In the genomic region with DNA sequence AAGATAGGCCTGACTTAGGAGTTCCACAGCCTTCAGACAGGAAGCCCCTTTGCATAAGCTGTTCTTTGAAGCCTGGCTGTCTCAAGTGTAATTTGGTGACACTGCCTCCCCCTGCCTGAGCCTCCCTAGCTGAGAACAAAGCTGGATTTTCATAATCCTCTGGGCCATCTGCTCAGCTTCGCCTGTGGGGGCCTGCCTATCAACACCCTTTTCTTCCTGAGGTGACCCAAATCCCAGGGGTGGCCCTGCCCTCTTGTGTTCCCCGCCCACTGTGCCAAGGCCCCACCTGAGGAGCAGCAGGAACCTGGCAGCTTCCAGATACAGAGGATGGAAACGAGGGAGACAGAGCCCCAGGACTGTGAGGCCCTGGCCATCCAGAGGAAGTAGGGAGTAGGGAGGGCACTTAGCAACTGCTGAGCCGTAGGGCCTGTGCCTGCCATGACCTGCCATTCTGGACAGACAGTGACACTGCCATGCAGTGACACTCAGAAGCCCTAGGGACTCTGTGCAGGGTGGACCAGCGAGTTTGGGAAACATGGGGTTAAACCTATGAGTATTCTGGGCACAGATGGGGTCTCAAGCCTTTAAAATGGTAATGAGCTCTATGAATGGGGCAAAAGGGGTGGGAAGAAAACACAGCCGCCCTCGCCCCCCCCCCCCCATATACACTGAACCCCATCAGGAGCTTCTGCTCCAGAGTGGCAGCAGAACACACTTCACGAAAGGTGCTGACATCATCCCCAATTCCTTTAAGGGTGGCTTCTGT, we compare ENCODE assay signal across 8 mouse cellular contexts. TPM values are rescaled to one million over a fixed set of nuclear protein-coding genes. Genes with fewer than 3 reads are reported as not detected.
DNase-seq lines count a peak whose midpoint lies in the region; ATAC-seq and TF ChIP-seq lines count a peak whose summit lies in the region.
"Had no signal": no experiment of that assay in that cellular context is flagged by ENCODE, and none has a peak within 500 bp of the region (broad histone marks: within the 10 kb centered on the region; RNA-seq: fewer than 3 reads in every experiment).

No protein-coding gene starts in this region.

- H3K27me3 ChIP-seq in forebrain, embryonic 13.5 days: no peaks in the 10 kb centered on the region
- no peaks in the 10 kb centered on the region for H3K27me3 ChIP-seq in liver, embryonic 16.5 days (ENCODE audit: control insufficient read depth, insufficient read depth, low read depth, low read length)

- H3K4me1 ChIP-seq in bone marrow macrophage, adult 2 months (ENCODE audit: control insufficient read depth, insufficient read depth, low read length): peaks cover 55% of the 10 kb centered on the region
- H3K4me1 ChIP-seq in forebrain, embryonic 13.5 days: peaks cover 63% of the 10 kb centered on the region
- H3K4me1 ChIP-seq in liver, embryonic 16.5 days (ENCODE audit: control insufficient read depth, low read depth, low read length): peaks cover 35% of the 10 kb centered on the region

- no peak for TF ChIP-seq CTCF in bone marrow macrophage, adult 2 months (IDR thresholded peaks at IDR 0.05; ENCODE audit: low read depth, low read length)

- peak; percentile 93 for DNase-seq in retina, postnatal 7 days (ENCODE audit: low read depth, low spot score)
- DNase-seq in gastrocnemius, postnatal 14 days: no peak
- no peak for DNase-seq in heart, postnatal 10 days

- intact Hi-C loops in gastrocnemius, postnatal 14 days (cut with DNase I; ENCODE audit: low total_unique reads): no loop called here
- intact Hi-C loops in heart, postnatal 10 days (cut with DNase I): no loop called here

- no peak for TF ChIP-seq POLR2A in bone marrow macrophage, adult 2 months (IDR thresholded peaks at IDR 0.05; ENCODE audit: borderline replicate concordance, low read depth, low read length)

- H3K4me2 ChIP-seq in forebrain, embryonic 13.5 days: peak overlapping the region; percentile 12
- no peak overlapping the region for H3K4me2 ChIP-seq in liver, embryonic 16.5 days (ENCODE audit: low read depth, low read length)

- 3% methylated on average over 8 of the region's 8 CpGs for WGBS in forebrain, embryonic 13.5 days
- 38% methylated on average over 8 of the region's 8 CpGs for WGBS in liver, embryonic 16.5 days (ENCODE audit: insufficient replicate concordance)

- H3K9ac ChIP-seq in forebrain, embryonic 13.5 days: peak overlapping the region; percentile 12; the same call in 1 of the 2 replicates
- no peak overlapping the region for H3K9ac ChIP-seq in liver, embryonic 16.5 days (ENCODE audit: low read depth, low read length)

- no peak overlapping the region for H3K4me3 ChIP-seq in bone marrow macrophage, adult 2 months (ENCODE audit: insufficient read depth, low read length)
- H3K4me3 ChIP-seq in forebrain, embryonic 13.5 days: no peak overlapping the region
- no peak overlapping the region for H3K4me3 ChIP-seq in liver, embryonic 16.5 days (ENCODE audit: low read depth, low read length)
- H3K4me3 ChIP-seq: layer of hippocampus, adult 2 months had no signal

- H3K9me3 ChIP-seq in forebrain, embryonic 13.5 days (replicated peaks): no peaks in the 10 kb centered on the region
- H3K9me3 ChIP-seq in liver, embryonic 16.5 days (replicated peaks; ENCODE audit: control insufficient read depth, low read length): no peaks in the 10 kb centered on the region

- ATAC-seq in forebrain, embryonic 13.5 days: peak; percentile 82
- ATAC-seq in liver, embryonic 16.5 days (ENCODE audit: low read depth): 0 out of 2 replicates have a peak, but pooled peaks have one; percentile 7
- no peak for ATAC-seq in granulocyte monocyte progenitor cell, adult 5-6 weeks (replicated peaks; ENCODE audit: poor library complexity, severe bottlenecking)

- peak overlapping the region; percentile 70 for H3K27ac ChIP-seq in bone marrow macrophage, adult 2 months (ENCODE audit: insufficient read depth, low read depth, low read length)
- peak overlapping the region; percentile 88 for H3K27ac ChIP-seq in forebrain, embryonic 13.5 days
- H3K27ac ChIP-seq in liver, embryonic 16.5 days (ENCODE audit: low read length): no peak overlapping the region
- H3K27ac ChIP-seq: layer of hippocampus, adult 2 months had no signal

- H3K36me3 ChIP-seq in forebrain, embryonic 13.5 days (ENCODE audit: poor library complexity, severe bottlenecking): peaks cover 64% of the 10 kb centered on the region
- no peaks in the 10 kb centered on the region for H3K36me3 ChIP-seq in liver, embryonic 16.5 days (ENCODE audit: control insufficient read depth, insufficient read depth)

RNA-seq across cellular contexts. Expression of gene Akna, which starts 13.8 kb away (rescaled TPM):
- 33.3 and 39.4 TPM in 2 replicates for polyA plus RNA-seq in bone marrow macrophage, adult 2 months (2012; ENCODE audit: insufficient read depth, insufficient read length, missing spikeins)
- 21.7 and 23.1 TPM in 2 replicates for polyA plus RNA-seq in forebrain, embryonic 13.5 days (2015; fragmentation: Nextera tagmentation; extraction: Ambion mirVana)
- 5.1 and 6.1 TPM in 2 replicates for polyA plus RNA-seq in liver, embryonic 16.5 days (2015; fragmentation: Nextera tagmentation; extraction: Ambion mirVana)
- total RNA-seq in gastrocnemius, postnatal 14 days (2021): 1 to 10 TPM; 2.1 to 2.4 TPM
- 1 to 10 TPM; 5.4 to 6.1 TPM for total RNA-seq in heart, postnatal 10 days (2021)
- 32.9 and 33.6 TPM in 2 replicates for total RNA-seq in granulocyte monocyte progenitor cell, adult 5-6 weeks (2014; fragmentation: Nextera tagmentation)
- total RNA-seq in granulocyte monocyte progenitor cell, adult 5-6 weeks (2017): 9.7 and 13.6 TPM in 2 replicates

RNA-seq across cellular contexts. Expression of gene Orm2, which starts 27.1 kb away (rescaled TPM):
- polyA plus RNA-seq in bone marrow macrophage, adult 2 months (2012; ENCODE audit: insufficient read depth, insufficient read length, missing spikeins): not detected in 2 replicates
- polyA plus RNA-seq in forebrain, embryonic 13.5 days (2015; fragmentation: Nextera tagmentation; extraction: Ambion mirVana): not detected in 2 replicates
- not detected in 2 replicates for polyA plus RNA-seq in liver, embryonic 16.5 days (2015; fragmentation: Nextera tagmentation; extraction: Ambion mirVana)
- not detected for total RNA-seq in gastrocnemius, postnatal 14 days (2021)
- total RNA-seq in heart, postnatal 10 days (2021): not detected
- total RNA-seq in granulocyte monocyte progenitor cell, adult 5-6 weeks (2014; fragmentation: Nextera tagmentation): not detected in 2 replicates
- total RNA-seq in granulocyte monocyte progenitor cell, adult 5-6 weeks (2017): not detected in 2 replicates
- total RNA-seq: layer of hippocampus, adult 2 months had no signal

RNA-seq across cellular contexts. Expression of gene Orm3, which starts 33.3 kb away (rescaled TPM):
- polyA plus RNA-seq in bone marrow macrophage, adult 2 months (2012; ENCODE audit: insufficient read depth, insufficient read length, missing spikeins): not detected in 2 replicates
- polyA plus RNA-seq in forebrain, embryonic 13.5 days (2015; fragmentation: Nextera tagmentation; extraction: Ambion mirVana): not detected in 2 replicates
- polyA plus RNA-seq in liver, embryonic 16.5 days (2015; fragmentation: Nextera tagmentation; extraction: Ambion mirVana): not detected in 2 replicates
- total RNA-seq in gastrocnemius, postnatal 14 days (2021): not detected
- under 1 TPM in 1 of 2 experiments, not detected in 1; 0.60 TPM for total RNA-seq in heart, postnatal 10 days (2021)
- total RNA-seq in granulocyte monocyte progenitor cell, adult 5-6 weeks (2014; fragmentation: Nextera tagmentation): not detected in 2 replicates
- total RNA-seq in granulocyte monocyte progenitor cell, adult 5-6 weeks (2017): not detected in 2 replicates
- total RNA-seq: layer of hippocampus, adult 2 months had no signal

RNA-seq across cellular contexts. Expression of gene Orm1, which starts 44.9 kb away (rescaled TPM):
- polyA plus RNA-seq in bone marrow macrophage, adult 2 months (2012; ENCODE audit: insufficient read depth, insufficient read length, missing spikeins): not detected in 2 replicates
- not detected in 2 replicates for polyA plus RNA-seq in forebrain, embryonic 13.5 days (2015; fragmentation: Nextera tagmentation; extraction: Ambion mirVana)
- polyA plus RNA-seq in liver, embryonic 16.5 days (2015; fragmentation: Nextera tagmentation; extraction: Ambion mirVana): 1.0 and 1.1 TPM in 2 replicates
- not detected for total RNA-seq in gastrocnemius, postnatal 14 days (2021)
- under 1 TPM in 1 of 2 experiments, not detected in 1; 0.35 TPM for total RNA-seq in heart, postnatal 10 days (2021)
- not detected in 2 replicates for total RNA-seq in granulocyte monocyte progenitor cell, adult 5-6 weeks (2014; fragmentation: Nextera tagmentation)
- total RNA-seq in granulocyte monocyte progenitor cell, adult 5-6 weeks (2017): 1.3 and 3.2 TPM in 2 replicates
- total RNA-seq: layer of hippocampus, adult 2 months had no signal
